Mouse (Mus musculus): ENCODE measurements around the gene Ugt1a8.

GRCm38 (mm10) chr1:88158430-88158829, 70.8 kb downstream of the Ugt1a8 start:
- TF ChIP-seq CTCF (conservative IDR thresholded peaks at IDR 0.05; ENCODE audit: low read length) (no peak), NANOG (IDR thresholded peaks at IDR 0.05; ENCODE audit: borderline replicate concordance, low read length) (no peak)
